In genomic region chr5:21188435-21188834, GRCm38 (mm10) we compare ENCODE assay signal across 14 mouse cellular contexts. TPM values are rescaled to one million over a fixed set of nuclear protein-coding genes. Genes with fewer than 3 reads are reported as not detected.
DNase-seq lines count a peak whose midpoint lies in the region; ATAC-seq lines count a peak whose summit lies in the region.
"Had no signal": no experiment of that assay in that cellular context is flagged by ENCODE, and none has a peak within 500 bp of the region (broad histone marks: within the 10 kb centered on the region; RNA-seq: fewer than 3 reads in every experiment).

No protein-coding gene starts in this region.

- intact Hi-C loops in heart, postnatal 10 days (cut with DNase I), result no loop called here

- DNase-seq in CD4-positive, CD25-positive, alpha-beta regulatory T cell, adult 2 months (ENCODE audit: low read depth, low spot score), result peak; percentile 22
- peak; percentile 79 for DNase-seq in A20 (ENCODE audit: low read depth, low spot score)
- peak; percentile 55 for DNase-seq in induced T-regulatory cell, adult 2 months (ENCODE audit: low read depth)
- no peak for DNase-seq in kidney, adult 8-10 months
- DNase-seq in heart, postnatal 10 days, result no peak
- DNase-seq in right cerebral cortex, adult 18-20 months, result no peak
- DNase-seq: adrenal gland, adult 8-10 months; cerebellum, adult 8-10 months; gastrocnemius, postnatal 10 days; kidney, postnatal 4 days had no signal

- ATAC-seq in CD4-positive, CD25-positive, alpha-beta regulatory T cell, adult 4 months, result no peak
- peak; percentile 75 for ATAC-seq in megakaryocyte progenitor cell, adult 5-6 weeks (replicated peaks; ENCODE audit: poor library complexity)
- ATAC-seq: forebrain, embryonic 14.5 days; midbrain, embryonic 13.5 days had no signal

RNA-seq across cellular contexts. Expression of gene Gsap, which starts 2.4 kb away (rescaled TPM):
- polyA plus RNA-seq in CD4-positive, CD25-positive, alpha-beta regulatory T cell, adult 4 months (2017; shearing (Covaris generic)), result 10 to 100 TPM; 36.4 to 48.7 TPM
- total RNA-seq in megakaryocyte progenitor cell, adult 5-6 weeks (2015), result 2.1 and 4.4 TPM in 2 replicates
- 3.8 and 5.6 TPM in 2 replicates for total RNA-seq in megakaryocyte progenitor cell, adult 5-6 weeks (2017)
- total RNA-seq in heart, postnatal 10 days (2021), result 1 to 10 TPM; 4.5 to 5.9 TPM

Comparison
In these comparisons a context has a peak if more than half of its experiments do, and no peak if none do; other contexts are left out.
1. DNase-seq: peak in CD4-positive, CD25-positive, alpha-beta regulatory T cell, adult 2 months (single experiment), A20 (single experiment) and induced T-regulatory cell, adult 2 months (single experiment); none in kidney, adult 8-10 months (0 of 2), heart, postnatal 10 days (0 of 2) and right cerebral cortex, adult 18-20 months (single experiment).